Mouse (Mus musculus) heart, postnatal 14 days (tissue): ENCODE results near the gene Mob3c. TPM values are rescaled to one million over a fixed set of nuclear protein-coding genes. Genes with fewer than 3 reads are reported as not detected.
A peak's percentile ranks its signal among the peaks of the same experiment; 100 is the strongest.

ENCODE experiments used
- DNase-seq, 2 experiments: peaks; one replicate each; pipeline ENCODE4 v3.0.0; 2021 to 2022
- intact Hi-C: fragments of 180-260 bp; cut with DNase I; formaldehyde crosslinking; loops from one replicate; pipeline ENCODE4 v1.15.1; 2025
- total RNA-seq, 2 experiments: library from RNA; stranded (reverse); gene quantifications; 2 replicates each; pipeline ENCODE4 v1.2.3; 2021

Gene Mob3c
- total RNA-seq, 2 experiments from 2014 or later, result 6.4 to 7.1 TPM

GRCm38 (mm10) chr4:115869512-115870210, 41.8 kb downstream of the Mob3c start:
- DNase-seq, result no peak
- intact Hi-C loops, result no loop called here

GRCm38 (mm10) chr4:115873231-115873630, 45.3 kb downstream of the Mob3c start:
- intact Hi-C loops, result no loop called here
- DNase-seq, result no peak

- DNase-seq, result peak in 1 of 2 experiments; percentile 12
- intact Hi-C loops, result no loop called here
Measured at GRCm38 (mm10) chr4:115878216-115878678, 50.4 kb downstream of the Mob3c start.

GRCm38 (mm10) chr4:115878828-115879227, 50.9 kb downstream of the Mob3c start:
- no peak for DNase-seq
- intact Hi-C loops, result no loop called here

- intact Hi-C loops, result no loop called here
- DNase-seq, result no peak
Measured at GRCm38 (mm10) chr4:115881183-115881582, 53.3 kb downstream of the Mob3c start.

- DNase-seq, result no peak
- intact Hi-C loops, result no loop called here
Measured at GRCm38 (mm10) chr4:115882195-115882594, 54.3 kb downstream of the Mob3c start.

GRCm38 (mm10) chr4:115884022-115884421, 56.1 kb downstream of the Mob3c start, which contains the start of gene Kncn:
Kncn (plus strand) TSS chr4:115884400.
- intact Hi-C loops, result no loop called here
- no peak for DNase-seq

Other genes with a start within 250 kb of the Mob3c start
- gene Cyp4a32, start 227.1 kb upstream of the Mob3c start, total RNA-seq, result not detected
- gene Cyp4b1, start 180.4 kb upstream of the Mob3c start, total RNA-seq, result 10 to 100 TPM; 22.7 to 29.9 TPM
- 10 to 100 TPM; 34.0 to 35.3 TPM for gene Efcab14, start 90.3 kb upstream of the Mob3c start, total RNA-seq
- gene Tex38, start 47.1 kb upstream of the Mob3c start, total RNA-seq, result under 1 TPM in 1 of 2 experiments, not detected in 1; 0.39 TPM
- 10 to 100 TPM; 60.6 to 63.0 TPM for gene Atpaf1, start 43.3 kb upstream of the Mob3c start, total RNA-seq
- gene Mknk1, start 11.1 kb downstream of the Mob3c start, total RNA-seq, result 10 to 100 TPM; 27.8 to 28.1 TPM
- not detected for gene Kncn, start 56.3 kb downstream of the Mob3c start, total RNA-seq
- gene 6430628N08Rik, start 62.6 kb downstream of the Mob3c start, total RNA-seq, result not detected
- not detected for gene Dmbx1, start 111.8 kb downstream of the Mob3c start, total RNA-seq
- gene Faah, start 189.8 kb downstream of the Mob3c start, total RNA-seq, result under 1 TPM; 0.53 to 0.78 TPM
- gene Nsun4, start 225.8 kb downstream of the Mob3c start, total RNA-seq, result 10 to 100 TPM; 24.4 to 25.6 TPM
- gene Uqcrh, start 247.0 kb downstream of the Mob3c start, total RNA-seq, result 1,000 to 10,000 TPM; 1,830 to 1,899 TPM
- gene Lrrc41, start 247.2 kb downstream of the Mob3c start, total RNA-seq, result 10 to 100 TPM; 30.7 to 31.5 TPM